Comparison of ENCODE assay signal across 23 mouse cellular contexts in genomic region chr9:121667822-121668221, GRCm38 (mm10). TPM values are rescaled to one million over a fixed set of nuclear protein-coding genes. Genes with fewer than 3 reads are reported as not detected.
A peak's percentile ranks its signal among the peaks of the same experiment; 100 is the strongest.
DNase-seq lines count a peak whose midpoint lies in the region; ATAC-seq lines count a peak whose summit lies in the region.
"Had no signal": no experiment of that assay in that cellular context is flagged by ENCODE, and none has a peak within 500 bp of the region (broad histone marks: within the 10 kb centered on the region; RNA-seq: fewer than 3 reads in every experiment).

No protein-coding gene starts in this region.

- no peak overlapping the region for H3K4me3 ChIP-seq in forebrain, embryonic 12.5 days (replicated peaks)
- no peak overlapping the region for H3K4me3 ChIP-seq in forebrain, embryonic 10.5 days
- H3K4me3 ChIP-seq: heart, embryonic 12.5 days; liver, embryonic 15.5 days; neural tube, embryonic 12.5 days had no signal

- no peak overlapping the region for H3K4me2 ChIP-seq in forebrain, embryonic 12.5 days
- H3K4me2 ChIP-seq: heart, embryonic 12.5 days; liver, embryonic 15.5 days; neural tube, embryonic 12.5 days had no signal

- peaks cover 29% of the 10 kb centered on the region for H3K4me1 ChIP-seq in forebrain, embryonic 12.5 days
- peaks cover 32% of the 10 kb centered on the region for H3K4me1 ChIP-seq in forebrain, embryonic 10.5 days

- no peak overlapping the region for H3K9ac ChIP-seq in forebrain, embryonic 12.5 days
- H3K9ac ChIP-seq: heart, embryonic 12.5 days; liver, embryonic 15.5 days; neural tube, embryonic 12.5 days had no signal

- intact Hi-C loops in left cerebral cortex, postnatal 36 days (cut with DNase I) = loop anchor here (2.0 kb wide), 1 partner anchor 27 kb away; no protein-coding TSS in a partner anchor

- no peak for DNase-seq in forebrain, embryonic 10.5 days (ENCODE audit: extremely low spot score, low spot score)
- peak; percentile 41 to 52 for DNase-seq in left cerebral cortex, postnatal 36 days (ENCODE audit: low spot score in 2 of 2)
- DNase-seq in left cerebral cortex, adult 11 months (ENCODE audit: low spot score) = no peak
- DNase-seq in right cerebral cortex, postnatal 36 days (ENCODE audit: low spot score in 2 of 2) = peak; percentile 44 to 45
- no peak for DNase-seq in right cerebral cortex, postnatal 4 days
- DNase-seq in layer of hippocampus, postnatal 25 days (ENCODE audit: extremely low spot score in 1 of 2, low spot score in 1 of 2) = no peak
- DNase-seq in thymus, postnatal 4 days = no peak
- DNase-seq: adrenal gland, postnatal 36 days; gastrocnemius, postnatal 25 days; heart, postnatal 36 days; kidney, adult 18-20 months; kidney, postnatal 25 days; lung, postnatal 36 days; spleen, adult 18-20 months; thymus, postnatal 14 days had no signal

- H3K36me3 ChIP-seq in forebrain, embryonic 12.5 days (replicated peaks) = no peaks in the 10 kb centered on the region
- H3K36me3 ChIP-seq in forebrain, embryonic 10.5 days (replicated peaks) = no peaks in the 10 kb centered on the region
- H3K36me3 ChIP-seq: heart, embryonic 12.5 days; liver, embryonic 15.5 days; neural tube, embryonic 12.5 days had no signal

- H3K27me3 ChIP-seq in forebrain, embryonic 12.5 days = peaks cover 36% of the 10 kb centered on the region
- peaks cover 58% of the 10 kb centered on the region for H3K27me3 ChIP-seq in forebrain, embryonic 10.5 days (ENCODE audit: poor library complexity, severe bottlenecking)

- ATAC-seq in forebrain, embryonic 12.5 days (ENCODE audit: low FRiP score) = no peak
- ATAC-seq: activated CD4-positive, CD25-positive, alpha-beta regulatory T cell, adult 4 months had no signal

- WGBS in forebrain, embryonic 12.5 days = 81% methylated on average over 11 of the region's 11 CpGs
- WGBS in forebrain, embryonic 10.5 days = 82% methylated on average over 11 of the region's 11 CpGs

- H3K9me3 ChIP-seq in forebrain, embryonic 12.5 days = no peaks in the 10 kb centered on the region
- H3K9me3 ChIP-seq in forebrain, embryonic 10.5 days = no peaks in the 10 kb centered on the region
- H3K9me3 ChIP-seq: heart, embryonic 12.5 days; liver, embryonic 15.5 days; neural tube, embryonic 12.5 days had no signal

- H3K27ac ChIP-seq in forebrain, embryonic 12.5 days = 0 out of 2 replicates have a peak overlapping the region, but pooled peaks have one; percentile 3
- H3K27ac ChIP-seq in forebrain, embryonic 10.5 days = no peak overlapping the region
- H3K27ac ChIP-seq: liver, embryonic 15.5 days; stomach, postnatal 0 days had no signal

RNA-seq across cellular contexts. Expression of gene Vipr1, which starts 25.3 kb away (rescaled TPM):
- polyA plus RNA-seq in forebrain, embryonic 12.5 days (2016; fragmentation: Nextera tagmentation; extraction: Ambion mirVana) = 0.50 and 1.7 TPM in 2 replicates
- polyA plus RNA-seq in forebrain, embryonic 10.5 days (2016; fragmentation: Nextera tagmentation; extraction: Ambion mirVana) = 0.27 and 0.33 TPM in 2 replicates
- total RNA-seq in left cerebral cortex, postnatal 36 days (2021) = 10 to 100 TPM; 25.2 to 27.2 TPM
- 10 to 100 TPM; 13.2 to 19.9 TPM for total RNA-seq in layer of hippocampus, postnatal 25 days (2021)

RNA-seq across cellular contexts. Expression of gene Lyzl4, which starts 25.9 kb away (rescaled TPM):
- not detected in 2 replicates for polyA plus RNA-seq in forebrain, embryonic 12.5 days (2016; fragmentation: Nextera tagmentation; extraction: Ambion mirVana)
- polyA plus RNA-seq in forebrain, embryonic 10.5 days (2016; fragmentation: Nextera tagmentation; extraction: Ambion mirVana) = not detected in 2 replicates
- 1 to 10 TPM; 2.0 to 2.1 TPM for total RNA-seq in left cerebral cortex, postnatal 36 days (2021)
- total RNA-seq in layer of hippocampus, postnatal 25 days (2021) = 1 to 10 TPM in 1 of 2 experiments, under 1 TPM in 1; 0.74 to 1.3 TPM
- total RNA-seq: adrenal gland, postnatal 36 days; CH12.LX; gastrocnemius, postnatal 25 days; heart, postnatal 36 days; midbrain, postnatal 0 days had no signal
- polyA plus RNA-seq: activated CD4-positive, CD25-positive, alpha-beta regulatory T cell, adult 4 months; heart, embryonic 12.5 days; liver, embryonic 15.5 days; midbrain, postnatal 0 days; neural tube, embryonic 12.5 days had no signal

RNA-seq across cellular contexts. Expression of gene Sec22c, which starts 37.5 kb away (rescaled TPM):
- 24.5 and 29.3 TPM in 2 replicates for polyA plus RNA-seq in forebrain, embryonic 12.5 days (2016; fragmentation: Nextera tagmentation; extraction: Ambion mirVana)
- polyA plus RNA-seq in forebrain, embryonic 10.5 days (2016; fragmentation: Nextera tagmentation; extraction: Ambion mirVana) = 15.3 and 18.6 TPM in 2 replicates
- 10 to 100 TPM; 26.6 to 26.8 TPM for total RNA-seq in left cerebral cortex, postnatal 36 days (2021)
- total RNA-seq in layer of hippocampus, postnatal 25 days (2021) = 10 to 100 TPM; 26.3 to 32.7 TPM

RNA-seq across cellular contexts. Expression of gene Ss18l2, which starts 42.3 kb away (rescaled TPM):
- 97.5 and 104 TPM in 2 replicates for polyA plus RNA-seq in forebrain, embryonic 12.5 days (2016; fragmentation: Nextera tagmentation; extraction: Ambion mirVana)
- 85.3 and 87.5 TPM in 2 replicates for polyA plus RNA-seq in forebrain, embryonic 10.5 days (2016; fragmentation: Nextera tagmentation; extraction: Ambion mirVana)
- 10 to 100 TPM; 84.5 to 84.6 TPM for total RNA-seq in left cerebral cortex, postnatal 36 days (2021)
- 10 to 100 TPM; 80.2 to 90.3 TPM for total RNA-seq in layer of hippocampus, postnatal 25 days (2021)

RNA-seq across cellular contexts. Expression of gene Nktr, which starts 51.1 kb away (rescaled TPM):
- polyA plus RNA-seq in forebrain, embryonic 12.5 days (2016; fragmentation: Nextera tagmentation; extraction: Ambion mirVana) = 75.7 and 78.2 TPM in 2 replicates
- polyA plus RNA-seq in forebrain, embryonic 10.5 days (2016; fragmentation: Nextera tagmentation; extraction: Ambion mirVana) = 52.9 and 60.5 TPM in 2 replicates
- 100 to 1,000 TPM in 1 of 2 experiments, 10 to 100 TPM in 1; 73.1 to 147 TPM for total RNA-seq in left cerebral cortex, postnatal 36 days (2021)
- 100 to 1,000 TPM in 1 of 2 experiments, 10 to 100 TPM in 1; 71.9 to 123 TPM for total RNA-seq in layer of hippocampus, postnatal 25 days (2021)

Comparison
In these comparisons a context has a peak if more than half of its experiments do, and no peak if none do; other contexts are left out.
1. DNase-seq: peak in left cerebral cortex, postnatal 36 days (2 of 2) and right cerebral cortex, postnatal 36 days (2 of 2); none in forebrain, embryonic 10.5 days (single experiment), left cerebral cortex, adult 11 months (single experiment), right cerebral cortex, postnatal 4 days (single experiment), layer of hippocampus, postnatal 25 days (0 of 2) and thymus, postnatal 4 days (single experiment).